Mouse (Mus musculus) MEL (cell line): Measurements from ENCODE around the gene Ccdc61. TPM values are rescaled to one million over a fixed set of nuclear protein-coding genes. Genes with fewer than 3 reads are reported as not detected.

ENCODE experiments used
- DNase-seq: peaks from one replicate; pipeline ENCODE4 v3.0.0; 2011; ENCODE audit warnings: low read depth, low spot score
- H3K27ac ChIP-seq: 2 replicates; pipeline ENCODE4 v1.5.1; 2012; ENCODE audit warnings: low read depth, mild to moderate bottlenecking, control low read depth, low read length, moderate library complexity; ENCODE audit not compliant: control insufficient read depth
- H3K27me3 ChIP-seq, 2 experiments: fragments of 150-350 bp in 1 of 2; sonication (generic) in 1 of 2; 2 replicates each; pipeline ENCODE4 v1.6.1; 2012; ENCODE audit warnings: low read length in 2 of 2, mild to moderate bottlenecking in 2 of 2, improper control_type of control experiment in 1 of 2, moderate library complexity in 1 of 2; ENCODE audit not compliant: insufficient read depth in 2 of 2, control insufficient read depth in 1 of 2
- H3K36me3 ChIP-seq, 2 experiments: 2 replicates each; pipeline ENCODE4 v1.6.1; 2012 to 2014; ENCODE audit warnings: low read length in 2 of 2, improper control_type of control experiment in 1 of 2, inconsistent platforms in 1 of 2, mild to moderate bottlenecking in 1 of 2; ENCODE audit not compliant: insufficient read depth in 2 of 2, control insufficient read depth in 1 of 2
- H3K4me1 ChIP-seq, 2 experiments: fragments of 150-350 bp in 1 of 2; sonication (generic) in 1 of 2; 2 replicates each; pipeline ENCODE4 v1.6.1; 2012; ENCODE audit warnings: low read length in 2 of 2, improper control_type of control experiment in 1 of 2, mild to moderate bottlenecking in 1 of 2; ENCODE audit not compliant: insufficient read depth in 2 of 2, control insufficient read depth in 1 of 2
- H3K4me3 ChIP-seq, 2 experiments: fragments of 150-350 bp in 1 of 2; sonication (generic) in 1 of 2; 2 replicates each; pipeline ENCODE4 v1.5.1; 2012; ENCODE audit warnings: low read depth in 2 of 2, low read length in 2 of 2, mild to moderate bottlenecking in 2 of 2, moderate library complexity in 2 of 2, control low read depth in 1 of 2, improper control_type of control experiment in 1 of 2; ENCODE audit not compliant: control insufficient read depth in 1 of 2, insufficient read depth in 1 of 2
- H3K79me2 ChIP-seq: 2 replicates; pipeline ENCODE4 v1.6.1; 2012; ENCODE audit warnings: mild to moderate bottlenecking, low read length, moderate library complexity; ENCODE audit not compliant: control insufficient read depth, poor library complexity, insufficient read depth
- H3K9ac ChIP-seq: 2 replicates; pipeline ENCODE4 v1.6.1; 2012; ENCODE audit warnings: low read depth, mild to moderate bottlenecking, control low read depth, low read length, moderate library complexity; ENCODE audit not compliant: control insufficient read depth, poor library complexity, severe bottlenecking
- H3K9me3 ChIP-seq: fragments of 150-350 bp; sonication (generic); replicated peaks from 2 replicates; pipeline ENCODE4 v1.6.1; 2012; ENCODE audit warnings: mild to moderate bottlenecking, low read length, improper control_type of control experiment, moderate library complexity; ENCODE audit not compliant: insufficient read depth
- CHD2 ChIP-seq: IDR thresholded peaks from 2 replicates; pipeline ENCODE4 v1.6.1; 2011; ENCODE audit warnings: low read length, improper control_type of control experiment
- CTCF ChIP-seq, 3 experiments: IDR thresholded peaks in 2 of 3; conservative IDR thresholded peaks in 1 of 3; 2 replicates each; pipeline ENCODE4 v1.5.1; 2011 to 2012; ENCODE audit warnings: low read length in 3 of 3, low read depth in 2 of 3, mild to moderate bottlenecking in 2 of 3, improper control_type of control experiment in 1 of 3, inconsistent platforms in 1 of 3, mixed read lengths in 1 of 3, moderate library complexity in 1 of 3; ENCODE audit not compliant: control insufficient read depth in 1 of 3, insufficient read depth in 1 of 3, poor library complexity in 1 of 3, severe bottlenecking in 1 of 3
- E2F4 ChIP-seq: IDR thresholded peaks from 2 replicates; pipeline ENCODE4 v1.6.1; 2011; ENCODE audit warnings: low read depth, low read length, improper control_type of control experiment, borderline replicate concordance
- ELF1 ChIP-seq: IDR thresholded peaks from 2 replicates; pipeline ENCODE4 v1.6.1; 2014; ENCODE audit warnings: low read depth, mild to moderate bottlenecking, inconsistent platforms, low read length, improper control_type of control experiment, moderate library complexity
- ETS1 ChIP-seq: IDR thresholded peaks from 2 replicates; pipeline ENCODE4 v1.6.1; 2012; ENCODE audit warnings: low read depth, mild to moderate bottlenecking, inconsistent platforms, low read length, improper control_type of control experiment, moderate library complexity
- JUND ChIP-seq: IDR thresholded peaks from 2 replicates; pipeline ENCODE4 v1.6.1; 2011; ENCODE audit warnings: low read depth, mild to moderate bottlenecking, improper control_type of control experiment, low read length
- MAX ChIP-seq: IDR thresholded peaks from 2 replicates; pipeline ENCODE4 v1.6.1; 2011; ENCODE audit warnings: low read length, improper control_type of control experiment
- MXI1 ChIP-seq: IDR thresholded peaks from 2 replicates; pipeline ENCODE4 v1.6.1; 2011; ENCODE audit warnings: mild to moderate bottlenecking, low read depth, low read length, improper control_type of control experiment
- MYC ChIP-seq: IDR thresholded peaks from 2 replicates; pipeline ENCODE4 v1.6.1; 2011; ENCODE audit warnings: low read depth, mild to moderate bottlenecking, low read length, improper control_type of control experiment, moderate library complexity
- NELFE ChIP-seq: IDR thresholded peaks from 2 replicates; pipeline ENCODE4 v1.6.1; 2011; ENCODE audit warnings: low read depth, low read length, improper control_type of control experiment
- POLR2AphosphoS2 ChIP-seq: IDR thresholded peaks from 2 replicates; pipeline ENCODE4 v1.6.1; 2011; ENCODE audit warnings: low read length, improper control_type of control experiment
- POLR2AphosphoS5 ChIP-seq: IDR thresholded peaks from 2 replicates; pipeline ENCODE4 v1.6.1; 2012; ENCODE audit warnings: low read depth, borderline replicate concordance, mild to moderate bottlenecking, inconsistent platforms, low read length, moderate library complexity, mixed read lengths
- RAD21 ChIP-seq: IDR thresholded peaks from 2 replicates; pipeline ENCODE4 v1.6.1; 2011; ENCODE audit warnings: mild to moderate bottlenecking, low read depth, low read length, improper control_type of control experiment
- TAL1 ChIP-seq: IDR thresholded peaks from 2 replicates; pipeline ENCODE4 v1.6.1; 2012; ENCODE audit warnings: mild to moderate bottlenecking, inconsistent platforms, low read length, moderate library complexity, mixed read lengths
- TBP ChIP-seq: IDR thresholded peaks from 2 replicates; pipeline ENCODE4 v1.8.0; 2011; ENCODE audit warnings: low read depth, low read length, improper control_type of control experiment
- TCF12 ChIP-seq: IDR thresholded peaks from 2 replicates; pipeline ENCODE4 v1.6.1; 2014; ENCODE audit warnings: low read depth, mild to moderate bottlenecking, inconsistent platforms, low read length, improper control_type of control experiment, moderate library complexity
- USF1 ChIP-seq: IDR thresholded peaks from 2 replicates; pipeline ENCODE4 v1.6.1; 2014; ENCODE audit warnings: low read depth, mild to moderate bottlenecking, inconsistent platforms, low read length, improper control_type of control experiment, moderate library complexity
- USF2 ChIP-seq, 2 experiments: IDR thresholded peaks; 2 replicates each; pipeline ENCODE4 v1.6.1; 2011 to 2012; ENCODE audit warnings: improper control_type of control experiment in 2 of 2, low read length in 2 of 2, borderline replicate concordance in 1 of 2, inconsistent platforms in 1 of 2, low read depth in 1 of 2, mild to moderate bottlenecking in 1 of 2; ENCODE audit not compliant: insufficient read depth in 1 of 2
- ZC3H11A ChIP-seq: IDR thresholded peaks from 2 replicates; pipeline ENCODE4 v1.6.1; 2012; ENCODE audit warnings: low read depth, mild to moderate bottlenecking, inconsistent platforms, low read length, improper control_type of control experiment
- ZKSCAN1 ChIP-seq: IDR thresholded peaks from 2 replicates; pipeline ENCODE4 v1.6.1; 2012; ENCODE audit warnings: low read depth, mild to moderate bottlenecking, inconsistent platforms, low read length, improper control_type of control experiment, moderate library complexity
- polyA plus RNA-seq, 2 experiments: library from polyadenylated mRNA; stranded (reverse) in 1 of 2; unstranded in 1 of 2; fragments of >175 nt in 1 of 2; fragments of >200 nt in 1 of 2; gene quantifications; 2 replicates each; pipeline versions ENCODE4 v1.2.1 to v1.2.4; 2012; ENCODE audit warnings: low replicate concordance in 2 of 2, low read depth in 1 of 2; ENCODE audit not compliant: insufficient read length in 2 of 2, insufficient read depth in 1 of 2, missing spikeins in 1 of 2
- total RNA-seq: library from RNA; depleted of rRNA; stranded (reverse); fragments of 300-350 nt; gene quantifications from 2 replicates; pipeline ENCODE4 v1.2.3, GENCODE M21; 2012

Gene Ccdc61
- total and polyA plus RNA-seq, 3 experiments: 19.7 to 69.8 TPM; not detected in 1

DNA sequence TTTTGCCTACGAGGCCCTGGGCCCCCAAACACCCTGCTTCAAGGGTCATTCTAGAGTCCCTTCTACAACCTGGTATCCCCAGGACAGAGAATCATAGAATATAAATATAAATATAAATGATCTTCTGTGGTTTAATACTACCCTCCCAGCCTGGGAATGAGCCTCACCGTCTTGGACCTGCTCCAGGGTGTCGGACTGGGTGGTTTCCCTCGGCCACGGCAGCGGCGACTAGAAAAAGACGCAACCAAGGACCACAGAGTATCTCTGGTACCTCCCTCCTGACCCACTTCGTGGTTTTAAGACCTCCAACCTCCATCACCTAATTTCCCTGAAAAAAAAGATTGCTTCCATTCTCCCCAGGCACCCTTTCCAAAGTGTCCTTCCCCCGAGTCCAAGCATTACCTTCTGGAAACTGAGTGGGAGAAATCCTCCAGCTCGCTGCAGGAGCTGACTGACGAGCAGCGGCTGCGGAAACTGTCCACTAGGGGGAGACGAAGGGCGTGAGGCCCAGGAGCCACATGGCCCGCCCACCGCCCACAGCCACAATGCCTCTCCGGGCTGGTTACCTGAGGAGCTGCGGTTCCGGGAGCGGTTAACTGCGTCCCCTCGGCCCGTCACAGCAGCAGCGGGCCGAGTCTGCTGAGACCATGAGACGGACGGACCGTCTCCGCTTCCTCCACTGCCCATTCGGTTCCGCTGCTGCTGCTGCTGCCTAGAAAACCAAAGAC lies 18.2 kb downstream of the Ccdc61 start (continued):
- TF ChIP-seq CHD2: no peak
- peak; percentile 55 for TF ChIP-seq MAX

DNA sequence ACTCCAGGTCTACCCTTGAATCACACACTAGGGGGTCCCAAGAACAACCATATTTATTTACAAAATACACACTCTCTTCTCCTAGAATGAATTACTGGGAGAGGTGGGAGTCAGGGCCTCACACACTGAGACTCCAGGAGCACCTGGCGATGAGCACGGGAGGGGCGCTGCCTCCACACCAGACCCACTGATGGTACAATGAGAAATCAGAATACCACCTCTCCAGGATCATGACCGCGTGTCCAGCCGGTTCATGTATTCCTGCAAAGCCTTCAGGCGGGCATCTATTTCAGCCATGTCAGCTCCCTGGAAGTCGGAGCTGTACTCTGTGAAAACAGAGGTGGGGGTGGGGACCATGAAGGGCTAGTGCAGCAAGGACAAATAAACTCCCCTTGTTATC lies 19.4 kb downstream of the Ccdc61 start:
- Histone ChIP-seq H3K4me3 (no peak overlapping the region), H3K9ac (no peak overlapping the region), H3K27ac (no peak overlapping the region), H3K4me1 (peaks cover 0 to 3% of the 10 kb centered on the region in 2 experiments; a peak in 1 of 4 replicates), H3K79me2 (no peaks in the 10 kb centered on the region), H3K9me3 (no peaks in the 10 kb centered on the region), H3K27me3 (no peaks in the 10 kb centered on the region), H3K36me3 (0 out of 4 replicates have a peak, but pooled peaks cover 0 to 2% of the 10 kb centered on the region in 2 experiments)
- no peak for TF ChIP-seq RAD21
- TF ChIP-seq TAL1: no peak
- no peak for TF ChIP-seq ETS1
- no peak for TF ChIP-seq MYC
- TF ChIP-seq ZKSCAN1: no peak
- no peak for TF ChIP-seq POLR2AphosphoS5
- no peak for TF ChIP-seq USF1
- TF ChIP-seq E2F4: no peak
- TF ChIP-seq MAX: no peak
- TF ChIP-seq USF2 (IDR thresholded peaks at IDR 0.05; ENCODE audit: borderline replicate concordance in 1 of 2, insufficient read depth in 1 of 2, low read depth in 1 of 2, low read length in 2 of 2): no peak
- TF ChIP-seq POLR2AphosphoS2: no peak
- no peak for TF ChIP-seq CTCF (IDR thresholded peaks at IDR 0.05 in 2 of 3, conservative IDR thresholded peaks at IDR 0.05 in 1 of 3; ENCODE audit: control insufficient read depth in 1 of 3, insufficient read depth in 1 of 3, low read depth in 2 of 3, low read length in 3 of 3, poor library complexity in 1 of 3, severe bottlenecking in 1 of 3)
- no peak for TF ChIP-seq ZC3H11A
- no peak for TF ChIP-seq TCF12
- no peak for TF ChIP-seq TBP
- no peak for DNase-seq

DNA sequence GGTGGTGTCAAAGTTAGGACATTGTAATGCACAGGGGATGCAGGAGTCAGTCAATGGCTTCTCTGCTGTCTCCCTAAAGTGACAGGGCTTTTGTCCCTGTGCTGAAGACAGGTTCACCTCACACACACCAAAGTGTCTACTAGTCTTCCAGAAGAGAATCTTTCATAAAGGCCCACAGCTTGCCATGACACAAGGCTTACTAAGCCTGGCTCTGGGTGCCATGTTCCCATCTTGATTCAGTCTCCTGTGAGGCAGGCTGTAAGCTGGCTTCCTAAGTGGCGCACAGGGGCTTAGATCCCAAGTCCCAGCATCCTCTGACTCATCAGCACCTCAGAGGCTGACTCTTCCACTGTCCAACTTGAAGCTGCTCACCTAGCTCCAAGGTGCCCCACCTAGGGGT lies 23.3 kb downstream of the Ccdc61 start:
- H3K4me3 ChIP-seq: no peak overlapping the region
- no peaks in the 10 kb centered on the region for H3K36me3 ChIP-seq
- TF ChIP-seq E2F4 (no peak), MXI1 (no peak), JUND (no peak), TCF12 (no peak), ZC3H11A (no peak), ELF1 (no peak), USF2 (IDR thresholded peaks at IDR 0.05; ENCODE audit: borderline replicate concordance in 1 of 2, insufficient read depth in 1 of 2, low read depth in 1 of 2, low read length in 2 of 2) (no peak), NELFE (no peak)

More for the DNA sequence above, 23.3 kb downstream of the Ccdc61 start:
- no peaks in the 10 kb centered on the region; a peak in 2 of 4 replicates for H3K4me1 ChIP-seq
- no peak for DNase-seq
- H3K9ac ChIP-seq: no peak overlapping the region
- no peaks in the 10 kb centered on the region for H3K27me3 ChIP-seq
- no peak overlapping the region for H3K27ac ChIP-seq
- no peaks in the 10 kb centered on the region for H3K9me3 ChIP-seq
- H3K79me2 ChIP-seq: no peaks in the 10 kb centered on the region
